Mouse (Mus musculus) Patski (cell line): Measurements from ENCODE around the gene Lrrtm3. TPM values are rescaled to one million over a fixed set of nuclear protein-coding genes. Genes with fewer than 3 reads are reported as not detected.

ENCODE experiments used
- ATAC-seq: fragments of 100-300 bp; one replicate; pipeline ENCODE4 v1.8.0; 2021
- CTCF ChIA-PET: fragments of 350-600 bp; sonication (Branson Sonifier 250); formaldehyde crosslinking; loops from one replicate; lab custom pipeline; 2022; ENCODE audit warnings: inconsistent platforms; lab: Charles Lee
- POLR2A ChIA-PET: fragments of 350-600 bp; sonication (Branson Sonifier 250); formaldehyde crosslinking; loops from one replicate; lab custom pipeline; 2022; ENCODE audit warnings: antibody characterized with exemption, inconsistent platforms; lab: Charles Lee
- DNase-seq: peaks from one replicate; pipeline ENCODE4 v3.0.0-alpha.2; 2011; ENCODE audit warnings: low read depth, low spot score
- H3K27me3 ChIP-seq: fragments of 371-371 bp; one replicate; pipeline ENCODE4 v1.5.1; 2021
- CTCF ChIP-seq: fragments of 100-300 bp; IDR thresholded peaks from one replicate; pipeline ENCODE4 v1.5.1; 2021
- in situ Hi-C: fragments of 300-500 bp; cut with MboI; formaldehyde crosslinking; loops from 3 replicates; pipeline ENCODE4 v1.11.1; 2018; ENCODE audit warnings: low pct_unique_long_range_greater_than_20kb, mixed read lengths
- polyA plus RNA-seq: library from polyadenylated mRNA; unstranded; gene quantifications from one replicate; pipeline ENCODE4 v1.2.3, GENCODE M21; 2021

Lrrtm3 gene
- polyA plus RNA-seq, 1 experiment from 2014 or later = 0.13 TPM

GRCm38 (mm10) chr10:64049151-64049550 lies 40.9 kb downstream of the Lrrtm3 start:
- no peak for TF ChIP-seq CTCF
- DNase-seq = no peak
- in situ Hi-C loops = no loop called here
- no peak for ATAC-seq
- H3K27me3 ChIP-seq = no peaks in the 10 kb centered on the region
- POLR2A ChIA-PET = no interaction called here
- CTCF ChIA-PET = no interaction called here

- in situ Hi-C loops = no loop called here
- TF ChIP-seq CTCF = no peak
- H3K27me3 ChIP-seq = no peaks in the 10 kb centered on the region
- ChIA-PET POLR2A (no interaction called here), CTCF (interaction anchor here (3.0 kb wide), 1 partner anchor 11 kb away, joined by 13 read pairs; no protein-coding TSS in a partner anchor)
- ATAC-seq (no peak), DNase-seq (no peak)
Observed at GRCm38 (mm10) chr10:64041892-64042291, 48.2 kb downstream of the Lrrtm3 start.

GRCm38 (mm10) chr10:64041218-64041617 lies 48.9 kb downstream of the Lrrtm3 start:
- no peak for TF ChIP-seq CTCF
- no peaks in the 10 kb centered on the region for H3K27me3 ChIP-seq
- no peak for DNase-seq
- ChIA-PET CTCF (interaction anchor here (3.0 kb wide), 1 partner anchor 10 kb away, joined by 13 read pairs; no protein-coding TSS in a partner anchor), POLR2A (no interaction called here)
- in situ Hi-C loops = no loop called here
- ATAC-seq = no peak

- H3K27me3 ChIP-seq = no peaks in the 10 kb centered on the region
- ATAC-seq (no peak), DNase-seq (no peak)
- no peak for TF ChIP-seq CTCF
- in situ Hi-C loops = no loop called here
- ChIA-PET POLR2A (no interaction called here), CTCF (interaction anchor here (0.8 to 3.0 kb wide), 2 partner anchors 9 to 36 kb away, joined by 3 to 13 read pairs; no protein-coding TSS in a partner anchor)
Observed at GRCm38 (mm10) chr10:64039760-64040535, 50.1 kb downstream of the Lrrtm3 start.

- CTCF ChIA-PET = interaction anchor here (1.1 to 2.8 kb wide), 3 partner anchors 11 to 17 kb away, joined by 3 to 13 read pairs (median 3); no protein-coding TSS in a partner anchor
- TF ChIP-seq CTCF = no peak
- POLR2A ChIA-PET = no interaction called here
- ATAC-seq (no peak), DNase-seq (no peak)
- in situ Hi-C loops = no loop called here
- no peaks in the 10 kb centered on the region for H3K27me3 ChIP-seq
Observed at GRCm38 (mm10) chr10:64030901-64031300, 59.2 kb downstream of the Lrrtm3 start.

- no peak for DNase-seq
- no peak for TF ChIP-seq CTCF
- ChIA-PET POLR2A (no interaction called here), CTCF (no interaction called here)
- in situ Hi-C loops = loop anchor here (25.0 kb wide), 1 partner anchor 436 kb away; no protein-coding TSS in a partner anchor
- no peak for ATAC-seq
- no peaks in the 10 kb centered on the region for H3K27me3 ChIP-seq
Observed at GRCm38 (mm10) chr10:64023340-64023739, 66.7 kb downstream of the Lrrtm3 start.

- DNase-seq (no peak), ATAC-seq (no peak)
- in situ Hi-C loops = loop anchor here (25.0 kb wide), 1 partner anchor 433 kb away; no protein-coding TSS in a partner anchor
- no peaks in the 10 kb centered on the region for H3K27me3 ChIP-seq
- POLR2A ChIA-PET = no interaction called here
- CTCF ChIA-PET = interaction anchor here (1.1 kb wide), 1 partner anchor 10 kb away, joined by 3 read pairs; no protein-coding TSS in a partner anchor
- TF ChIP-seq CTCF = no peak
Observed at GRCm38 (mm10) chr10:64020347-64020746, 69.7 kb downstream of the Lrrtm3 start.

GRCm38 (mm10) chr10:64001996-64002395 lies 88.1 kb downstream of the Lrrtm3 start:
- POLR2A ChIA-PET = no interaction called here
- CTCF ChIA-PET = no interaction called here
- ATAC-seq (no peak), DNase-seq (no peak)
- in situ Hi-C loops = loop anchor here (25.0 kb wide), 1 partner anchor 415 kb away; no protein-coding TSS in a partner anchor
- no peak for TF ChIP-seq CTCF
- no peaks in the 10 kb centered on the region for H3K27me3 ChIP-seq

GRCm38 (mm10) chr10:64001531-64001930 lies 88.5 kb downstream of the Lrrtm3 start:
- DNase-seq (no peak), ATAC-seq (no peak)
- TF ChIP-seq CTCF = no peak
- no peaks in the 10 kb centered on the region for H3K27me3 ChIP-seq
- ChIA-PET POLR2A (interaction anchor here (0.5 kb wide), 1 partner anchor 402 kb away, joined by 4 read pairs; no protein-coding TSS in a partner anchor), CTCF (no interaction called here)
- in situ Hi-C loops = loop anchor here (25.0 kb wide), 1 partner anchor 414 kb away; no protein-coding TSS in a partner anchor

- DNase-seq (no peak), ATAC-seq (no peak)
- CTCF ChIA-PET = interaction anchor here (1.4 kb wide), 1 partner anchor 15 kb away, joined by 4 read pairs; no protein-coding TSS in a partner anchor
- POLR2A ChIA-PET = interaction anchor here (0.5 kb wide), 1 partner anchor 148 kb away, joined by 4 read pairs; no protein-coding TSS in a partner anchor
- no peak for TF ChIP-seq CTCF
- in situ Hi-C loops = no loop called here
- no peaks in the 10 kb centered on the region for H3K27me3 ChIP-seq
Observed at GRCm38 (mm10) chr10:63994251-63994650, 95.8 kb downstream of the Lrrtm3 start.

- no peak for ATAC-seq
- DNase-seq = no peak
- in situ Hi-C loops = no loop called here
- POLR2A ChIA-PET = no interaction called here
- H3K27me3 ChIP-seq = no peaks in the 10 kb centered on the region
- TF ChIP-seq CTCF = no peak
- CTCF ChIA-PET = no interaction called here
Observed at GRCm38 (mm10) chr10:63985576-63985975, 104.5 kb downstream of the Lrrtm3 start.
